Mouse (Mus musculus) megakaryocyte, embryonic 14.5 days (primary cell): ENCODE results near the gene Usb1. TPM values are rescaled to one million over a fixed set of nuclear protein-coding genes. Genes with fewer than 3 reads are reported as not detected.

Source experiments
- H3K27me3 ChIP-seq: replicated peaks from 2 replicates; pipeline ENCODE3; 2012; ENCODE audit warnings: inconsistent platforms
- H3K36me3 ChIP-seq: replicated peaks from 2 replicates; pipeline ENCODE3; 2012; ENCODE audit warnings: low read length, inconsistent platforms, mixed read lengths
- H3K4me1 ChIP-seq: 2 replicates; pipeline ENCODE4 v1.6.1; 2012; ENCODE audit warnings: inconsistent platforms
- H3K4me3 ChIP-seq: replicated peaks from 2 replicates; pipeline ENCODE3; 2012; ENCODE audit warnings: moderate library complexity, mild to moderate bottlenecking, inconsistent platforms
- H3K9me3 ChIP-seq: 2 replicates; pipeline ENCODE4 v1.6.1; 2012; ENCODE audit warnings: inconsistent platforms
- FLI1 ChIP-seq: IDR thresholded peaks from 2 replicates; pipeline ENCODE4 v1.6.1; 2012; ENCODE audit warnings: low read length, inconsistent platforms, mixed read lengths
- GATA1 ChIP-seq: IDR thresholded peaks from 3 replicates; pipeline ENCODE4 v1.6.1; 2012; ENCODE audit warnings: mixed read lengths, low read length, inconsistent platforms, borderline replicate concordance
- polyA plus RNA-seq: library from polyadenylated mRNA; stranded (reverse); fragments of >175 nt; gene quantifications from 2 replicates; pipeline ENCODE4 v1.2.3, GENCODE M21; 2012; ENCODE audit warnings: low replicate concordance; ENCODE audit not compliant: insufficient read depth

Usb1 gene
- polyA plus RNA-seq, 1 experiment = 14.1 TPM

DNA sequence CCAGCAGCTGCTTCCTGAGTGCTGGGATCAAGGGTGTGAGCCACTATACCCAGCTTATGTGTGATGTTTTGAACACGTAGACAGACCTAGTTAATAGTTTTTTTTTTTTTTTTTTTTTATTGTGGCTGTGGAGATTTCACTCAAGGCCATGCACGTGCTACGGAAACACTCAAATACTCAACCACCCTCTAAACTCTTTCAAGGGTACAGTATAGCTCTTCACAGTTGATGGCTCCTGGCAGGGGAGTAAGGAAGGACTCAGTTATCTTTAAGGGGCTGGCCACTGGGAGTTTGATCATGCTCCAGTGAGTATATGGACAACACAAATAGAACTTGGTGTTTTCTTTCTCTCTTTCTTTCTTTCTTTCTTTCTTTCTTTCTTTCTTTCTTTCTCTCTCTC is 52.4 kb downstream of the Usb1 start:
- H3K4me1 ChIP-seq = peaks cover 4% of the 10 kb centered on the region
- no peak overlapping the region for H3K4me3 ChIP-seq
- H3K36me3 ChIP-seq = no peaks in the 10 kb centered on the region
- TF ChIP-seq GATA1 = no peak
- TF ChIP-seq FLI1 = no peak
- peaks cover 13% of the 10 kb centered on the region for H3K27me3 ChIP-seq
- 0 out of 2 replicates have a peak, but pooled peaks cover 6% of the 10 kb centered on the region for H3K9me3 ChIP-seq

DNA sequence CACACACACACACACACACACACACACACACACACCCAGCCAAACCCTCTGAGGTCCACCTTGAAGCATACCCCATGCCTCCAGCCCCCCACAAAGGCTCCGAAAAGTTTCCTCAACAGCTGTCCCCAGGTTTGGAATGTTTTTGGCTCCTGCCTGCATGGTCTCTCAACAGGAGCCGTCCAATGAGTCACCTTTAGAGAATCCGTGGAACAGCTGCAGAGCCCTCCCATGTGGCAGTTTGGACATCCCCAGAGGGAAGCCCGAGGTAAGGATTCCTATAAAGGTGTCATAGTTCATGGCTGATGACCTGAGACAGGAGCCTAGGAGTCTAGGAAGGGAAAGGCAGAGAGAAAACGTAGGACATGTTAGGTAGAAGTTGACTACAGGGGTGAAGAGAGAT is 54.0 kb downstream of the Usb1 start:
- peaks cover 17% of the 10 kb centered on the region for H3K4me1 ChIP-seq
- H3K9me3 ChIP-seq = 0 out of 2 replicates have a peak, but pooled peaks cover 6% of the 10 kb centered on the region
- H3K36me3 ChIP-seq = no peaks in the 10 kb centered on the region
- peaks cover 13% of the 10 kb centered on the region for H3K27me3 ChIP-seq
- H3K4me3 ChIP-seq = no peak overlapping the region
- TF ChIP-seq GATA1 (no peak), FLI1 (no peak)

DNA sequence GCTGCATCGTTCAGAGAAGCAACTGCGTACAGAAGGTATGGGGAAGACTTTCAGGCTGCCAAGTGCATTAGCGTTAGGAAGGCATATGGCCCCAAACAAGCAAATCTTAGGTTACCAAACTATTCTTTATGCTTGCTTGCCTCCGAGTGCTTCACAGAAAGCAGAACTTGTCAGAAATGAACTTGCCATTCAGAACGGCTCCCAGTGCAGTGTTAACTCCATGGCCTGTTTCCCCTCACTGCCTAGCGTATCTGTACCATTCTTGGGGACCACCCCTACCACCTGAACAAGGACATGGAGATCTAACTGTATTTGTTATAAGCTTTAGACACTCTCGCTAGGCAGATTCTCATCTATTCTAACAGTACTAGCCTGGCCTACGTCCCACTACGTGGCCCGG is 55.1 kb downstream of the Usb1 start:
- Histone ChIP-seq H3K36me3 (no peaks in the 10 kb centered on the region), H3K27me3 (peaks cover 11% of the 10 kb centered on the region), H3K9me3 (0 out of 2 replicates have a peak, but pooled peaks cover 6% of the 10 kb centered on the region), H3K4me1 (peaks cover 28% of the 10 kb centered on the region), H3K4me3 (no peak overlapping the region)
- TF ChIP-seq FLI1 = no peak
- no peak for TF ChIP-seq GATA1

DNA sequence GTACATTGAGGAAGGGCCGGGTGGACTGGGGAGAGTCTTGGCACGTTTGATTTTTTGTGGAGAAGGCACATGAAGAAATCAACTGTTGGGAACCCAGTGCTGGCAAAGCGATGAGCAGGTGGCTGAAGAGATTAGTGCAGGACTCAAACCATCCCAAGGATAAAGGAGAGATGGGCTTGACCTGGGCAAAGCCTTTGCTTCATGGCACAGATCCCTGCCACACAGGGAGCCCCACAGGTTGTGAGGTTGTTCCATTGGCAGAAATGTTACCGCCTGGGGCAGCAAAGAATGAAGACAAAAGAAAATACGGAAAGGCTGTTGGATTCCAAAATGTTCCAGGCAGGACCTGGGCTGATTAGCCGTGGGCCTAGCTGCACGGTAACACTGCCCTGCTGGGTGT is 55.9 kb downstream of the Usb1 start:
- Histone ChIP-seq H3K36me3 (no peaks in the 10 kb centered on the region), H3K4me3 (no peak overlapping the region), H3K4me1 (peaks cover 35% of the 10 kb centered on the region), H3K9me3 (0 out of 2 replicates have a peak, but pooled peaks cover 6% of the 10 kb centered on the region), H3K27me3 (peaks cover 11% of the 10 kb centered on the region)
- no peak for TF ChIP-seq FLI1
- TF ChIP-seq GATA1 = no peak

DNA sequence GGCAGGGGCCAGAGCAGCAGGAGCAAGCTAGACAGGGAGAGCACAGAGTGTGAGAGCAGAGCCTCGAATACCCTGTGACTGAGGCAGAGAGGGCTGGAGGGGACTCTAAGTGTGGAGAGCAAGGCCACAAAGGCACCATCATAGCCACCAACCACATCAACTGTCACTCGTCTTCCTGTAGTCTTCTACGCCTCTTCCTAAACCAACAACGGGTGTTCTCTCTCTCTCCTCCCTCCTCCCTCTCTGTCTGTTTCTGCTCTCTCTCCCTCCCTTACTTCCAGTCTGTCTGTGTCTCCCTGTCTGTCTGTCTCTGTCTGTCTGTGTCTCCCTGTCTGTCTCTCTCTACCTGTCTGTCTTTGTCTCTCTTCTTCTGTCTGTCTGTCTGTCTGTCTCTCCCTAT is 58.2 kb downstream of the Usb1 start:
- Histone ChIP-seq H3K9me3 (0 out of 2 replicates have a peak, but pooled peaks cover 2% of the 10 kb centered on the region), H3K4me3 (peak overlapping the region; percentile 81), H3K27me3 (peaks cover 21% of the 10 kb centered on the region), H3K4me1 (peaks cover 50% of the 10 kb centered on the region), H3K36me3 (no peaks in the 10 kb centered on the region)
- TF ChIP-seq FLI1 (no peak), GATA1 (no peak)

DNA sequence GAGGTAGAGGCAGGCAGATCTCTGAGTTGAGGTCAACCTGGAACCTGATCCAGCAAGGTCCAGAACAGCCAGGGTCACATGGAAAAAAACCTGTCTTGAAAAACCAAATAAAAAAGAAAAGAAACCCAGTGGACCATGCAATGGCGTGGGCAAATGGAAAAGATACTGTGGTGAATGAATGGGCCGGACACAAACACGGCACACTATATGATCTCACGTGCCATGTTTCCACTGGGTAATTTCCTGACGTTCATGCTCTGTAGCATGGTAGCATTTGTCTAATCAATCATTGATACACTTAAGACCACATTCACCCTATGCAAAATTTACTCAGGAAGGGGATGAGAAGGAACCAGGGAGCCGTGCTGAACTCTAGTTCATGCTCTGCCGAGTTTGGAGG is 59.0 kb downstream of the Usb1 start:
- H3K36me3 ChIP-seq = no peaks in the 10 kb centered on the region
- H3K9me3 ChIP-seq = no peaks in the 10 kb centered on the region
- no peak for TF ChIP-seq FLI1
- TF ChIP-seq GATA1 = no peak
- H3K4me3 ChIP-seq = no peak overlapping the region
- peaks cover 24% of the 10 kb centered on the region for H3K27me3 ChIP-seq
- peaks cover 58% of the 10 kb centered on the region for H3K4me1 ChIP-seq

DNA sequence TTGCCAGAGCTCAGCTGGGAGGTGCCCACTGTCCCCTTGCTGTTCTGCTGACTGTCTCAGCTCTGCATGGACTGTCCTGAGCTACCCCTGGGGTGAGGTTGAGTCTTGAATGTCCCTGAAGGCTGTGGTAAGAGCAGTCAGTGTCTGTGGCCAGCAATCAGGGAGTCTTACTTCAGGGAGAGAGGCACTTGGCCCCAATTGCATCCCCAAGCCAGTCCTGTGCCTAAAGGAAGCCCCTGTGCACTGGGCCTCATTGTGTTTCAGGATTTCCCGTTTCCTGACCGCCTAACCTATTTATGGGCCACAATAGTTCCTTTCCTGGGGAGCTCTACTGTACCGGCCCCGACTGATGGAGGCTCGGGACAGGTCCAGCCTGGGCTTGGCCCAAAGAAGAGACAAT is 60.5 kb downstream of the Usb1 start:
- Histone ChIP-seq H3K4me1 (peaks cover 73% of the 10 kb centered on the region), H3K36me3 (no peaks in the 10 kb centered on the region)

DNA sequence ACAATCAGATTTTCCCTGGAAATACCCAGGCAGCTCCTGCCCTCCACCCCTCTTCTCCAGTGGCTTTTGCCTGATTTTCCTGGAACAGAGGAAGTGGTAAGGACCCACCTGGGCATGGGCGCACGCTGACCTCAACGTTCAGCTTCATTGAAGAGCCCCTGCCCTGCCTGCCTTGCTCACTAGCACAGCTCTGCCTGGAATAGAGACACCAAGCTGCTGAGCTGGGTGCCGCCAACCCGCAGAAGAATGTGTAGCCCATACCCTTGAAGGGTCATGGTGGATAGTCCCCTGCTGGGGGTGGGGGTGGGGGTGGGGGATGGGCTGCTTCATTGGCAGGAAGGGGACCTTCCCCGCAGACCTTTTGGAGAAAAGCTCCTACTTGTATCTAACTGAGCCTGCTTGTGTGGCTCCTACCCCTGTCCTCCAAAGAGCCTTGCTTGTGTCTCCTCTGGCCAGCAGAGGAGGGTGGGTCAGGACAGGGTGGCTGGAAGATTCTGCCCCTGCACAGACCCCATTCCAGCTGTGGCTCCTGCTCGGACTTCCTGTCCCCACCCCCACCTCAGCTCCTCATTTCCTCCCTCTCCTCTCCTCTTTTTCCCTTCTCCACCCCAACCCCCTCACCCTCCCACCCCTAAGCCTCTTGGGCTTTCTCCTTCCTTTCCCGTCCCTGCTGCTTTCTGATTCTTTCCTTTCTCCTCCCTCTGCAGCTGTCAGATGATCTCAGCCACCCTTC is 63.3 kb downstream of the Usb1 start:
- peak overlapping the region; percentile 44 for H3K4me3 ChIP-seq
- H3K4me1 ChIP-seq = peaks cover 69% of the 10 kb centered on the region
- peaks cover 47% of the 10 kb centered on the region for H3K27me3 ChIP-seq
- no peaks in the 10 kb centered on the region for H3K36me3 ChIP-seq
- no peaks in the 10 kb centered on the region for H3K9me3 ChIP-seq
- TF ChIP-seq GATA1 (no peak), FLI1 (no peak)

More for the DNA sequence above, 60.5 kb downstream of the Usb1 start:
- H3K27me3 ChIP-seq = peaks cover 26% of the 10 kb centered on the region
- peak overlapping the region; percentile 15 for H3K4me3 ChIP-seq
- H3K9me3 ChIP-seq = no peaks in the 10 kb centered on the region
- TF ChIP-seq FLI1 = no peak
- TF ChIP-seq GATA1 = no peak

DNA sequence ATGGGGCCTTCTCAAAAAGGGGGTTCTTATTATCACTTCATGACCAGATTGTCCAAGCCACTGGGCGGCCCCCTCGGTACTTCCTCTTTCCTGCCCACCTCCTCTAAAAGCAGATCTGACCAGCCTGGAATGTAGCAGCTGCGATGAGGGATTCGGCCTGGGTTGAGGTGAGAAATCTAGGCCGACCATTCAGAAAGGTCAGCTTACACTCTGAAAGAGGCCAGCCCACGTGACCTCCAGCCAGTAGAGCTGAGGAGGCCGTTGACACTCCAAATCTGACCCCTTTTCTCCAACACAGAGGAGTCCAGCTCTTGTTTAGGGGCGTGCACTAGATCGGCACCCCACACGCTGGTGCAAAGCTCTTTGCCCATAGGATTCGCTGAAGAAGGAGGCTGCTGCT is 64.7 kb downstream of the Usb1 start:
- H3K4me1 ChIP-seq = peaks cover 56% of the 10 kb centered on the region
- TF ChIP-seq GATA1 (no peak), FLI1 (no peak)
- no peak overlapping the region for H3K4me3 ChIP-seq
- no peaks in the 10 kb centered on the region for H3K9me3 ChIP-seq
- H3K27me3 ChIP-seq = peaks cover 53% of the 10 kb centered on the region
- H3K36me3 ChIP-seq = no peaks in the 10 kb centered on the region

Other genes with a start within 250 kb of the Usb1 start
- 53.9 and 60.5 TPM in 2 replicates for gene Kifc3, start 129.5 kb upstream of the Usb1 start, polyA plus RNA-seq
- gene Cngb1, start 25.7 kb upstream of the Usb1 start, polyA plus RNA-seq = 0.34 and 0.82 TPM in 2 replicates
- not detected in 2 replicates for gene Tepp, start 21.7 kb upstream of the Usb1 start, polyA plus RNA-seq
- gene Zfp319, start 334 bp upstream of the Usb1 start, polyA plus RNA-seq = 4.3 and 8.2 TPM in 2 replicates
- gene Mmp15, start 20.0 kb downstream of the Usb1 start, polyA plus RNA-seq = 0.27 TPM in 1 of 2 replicates, not detected in the other
- gene Cfap20, start 102.6 kb downstream of the Usb1 start, polyA plus RNA-seq = 12.7 and 20.4 TPM in 2 replicates
- 6.6 and 7.8 TPM in 2 replicates for gene Csnk2a2, start 157.8 kb downstream of the Usb1 start, polyA plus RNA-seq
- gene Ccdc113, start 201.8 kb downstream of the Usb1 start, polyA plus RNA-seq = not detected in 2 replicates
- 0.79 TPM in 1 of 2 replicates, not detected in the other for gene Prss54, start 244.1 kb downstream of the Usb1 start, polyA plus RNA-seq